Mouse (Mus musculus) cerebellum, adult 2 months (tissue): ENCODE results near the gene Denr.

Source experiments
- CTCF ChIP-seq: fragments of 200-500 bp; IDR thresholded peaks from 2 replicates; pipeline ENCODE4 v1.5.1; 2011; ENCODE audit warnings: low read depth, mild to moderate bottlenecking, control low read depth, low read length, moderate library complexity, borderline replicate concordance; ENCODE audit not compliant: insufficient read depth
- POLR2A ChIP-seq: fragments of 200-500 bp; IDR thresholded peaks from 2 replicates; pipeline ENCODE4 v1.6.1; 2011; ENCODE audit warnings: low read length, control low read depth, borderline replicate concordance; ENCODE audit not compliant: insufficient read depth

DNA sequence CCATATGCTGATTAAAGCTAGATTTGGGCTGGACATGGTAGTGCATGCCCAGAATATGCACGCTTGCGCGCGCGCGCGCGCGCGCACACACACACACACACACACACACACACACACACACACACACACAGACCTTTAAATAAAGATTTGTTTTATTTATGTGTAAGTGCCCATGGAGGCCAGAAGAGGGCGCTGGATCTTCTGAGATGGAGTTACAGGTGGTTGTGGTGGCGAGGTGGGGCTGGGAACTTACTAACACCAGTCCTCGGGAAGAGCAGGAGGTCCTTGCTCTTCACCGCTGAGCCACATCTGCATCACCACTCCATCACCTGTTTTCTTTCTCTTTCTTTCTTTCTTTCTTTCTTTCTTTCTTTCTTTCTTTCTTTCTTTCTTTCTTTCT is 26.2 kb upstream of the Denr start:
- TF ChIP-seq CTCF: no peak
- no peak for TF ChIP-seq POLR2A
